ENCODE assay signal across 9 mouse cellular contexts in the genomic region with DNA sequence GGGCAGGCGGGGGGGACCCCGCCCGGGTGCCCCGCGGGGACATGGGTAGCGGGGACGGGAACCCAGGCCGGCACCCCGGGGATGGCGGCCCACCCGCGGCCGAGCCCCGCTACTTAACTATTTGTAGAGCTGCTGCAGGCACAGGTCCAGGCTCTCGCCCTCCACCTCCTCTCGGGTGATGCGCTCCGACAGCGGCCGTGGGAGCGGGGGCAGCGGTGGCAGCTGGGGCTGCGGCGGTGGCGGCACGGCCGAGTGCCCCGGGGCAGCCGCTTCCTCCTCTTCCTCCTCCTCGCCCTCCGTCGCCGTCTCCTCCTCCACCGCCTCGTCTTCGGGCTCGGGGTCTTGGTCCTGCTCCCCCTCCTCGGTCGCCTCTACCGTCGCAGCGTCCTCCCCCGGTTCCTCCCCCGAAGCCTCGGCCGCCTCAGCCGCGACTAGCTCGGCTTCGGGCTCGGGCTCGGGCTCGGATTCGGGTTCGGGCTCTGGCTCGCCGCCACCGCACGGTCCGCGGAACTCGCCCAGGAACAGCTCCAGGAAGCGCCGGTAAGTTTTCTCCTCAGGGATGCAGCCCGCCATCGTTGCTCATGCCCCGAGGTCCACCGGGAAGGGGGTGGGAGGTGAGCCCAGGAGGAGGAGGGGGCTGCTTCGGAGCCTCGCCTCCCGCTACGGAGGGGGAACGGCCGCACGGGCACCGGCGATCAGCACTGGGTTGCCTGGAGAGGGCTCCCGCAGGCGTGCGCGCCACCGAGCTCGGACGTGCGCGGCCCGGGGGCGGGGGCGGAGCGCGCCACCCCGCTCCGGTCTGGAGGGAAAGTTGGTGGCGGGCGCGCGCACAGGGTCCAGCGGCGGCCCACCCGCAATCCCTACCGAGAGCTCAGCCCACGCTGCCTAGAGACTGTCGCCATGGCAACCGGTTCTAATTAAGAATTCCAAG. TPM values are rescaled to one million over a fixed set of nuclear protein-coding genes. Genes with fewer than 3 reads are reported as not detected.
DNase-seq lines count a peak whose midpoint lies in the region; ATAC-seq and TF ChIP-seq lines count a peak whose summit lies in the region.
"Had no signal": no experiment of that assay in that cellular context is flagged by ENCODE, and none has a peak within 500 bp of the region (broad histone marks: within the 10 kb centered on the region; RNA-seq: fewer than 3 reads in every experiment).

A gene (minus strand): TSS at position 693 of the 931 bp plus-strand sequence.

- peak; percentile 81 for ATAC-seq in erythroid progenitor cell, adult 5-6 weeks (replicated peaks; ENCODE audit: low FRiP score, poor library complexity, severe bottlenecking)
- ATAC-seq in heart, embryonic 13.5 days (ENCODE audit: extremely low read depth, insufficient number of reproducible peaks, low FRiP score, low TSS enrichment): peak; percentile 85
- peak; percentile 89 for ATAC-seq in kidney, postnatal 0 days (replicated peaks; ENCODE audit: low FRiP score, low read depth)
- ATAC-seq in liver, embryonic 11.5 days (replicated peaks; ENCODE audit: low FRiP score): peak; percentile 91
- ATAC-seq in stomach, embryonic 14.5 days (ENCODE audit: insufficient number of reproducible peaks, insufficient read depth, low FRiP score, low read depth): peak; percentile 83

- WGBS in heart, embryonic 13.5 days: under 1% methylated on average over 100 of the region's 104 CpGs
- WGBS in kidney, postnatal 0 days: under 1% methylated on average over 94 of the region's 104 CpGs
- under 1% methylated on average over 95 of the region's 104 CpGs for WGBS in liver, embryonic 11.5 days
- WGBS in stomach, embryonic 14.5 days: under 1% methylated on average over 102 of the region's 104 CpGs

- H3K4me2 ChIP-seq in heart, embryonic 13.5 days: peak within 1 kb of the TSS; percentile 89
- peak within 1 kb of the TSS; percentile 90 for H3K4me2 ChIP-seq in kidney, postnatal 0 days (ENCODE audit: low read length)
- H3K4me2 ChIP-seq in liver, embryonic 11.5 days: peak within 1 kb of the TSS; percentile 100
- peak within 1 kb of the TSS; percentile 95 for H3K4me2 ChIP-seq in stomach, embryonic 14.5 days (replicated peaks; ENCODE audit: low read depth, low read length)

- peak within 1 kb of the TSS; percentile 81 for H3K4me3 ChIP-seq in heart, embryonic 13.5 days
- H3K4me3 ChIP-seq in kidney, postnatal 0 days (replicated peaks; ENCODE audit: low read depth, low read length): peak within 1 kb of the TSS; percentile 70
- H3K4me3 ChIP-seq in liver, embryonic 11.5 days (ENCODE audit: low read depth, low read length): peak within 1 kb of the TSS; percentile 75
- H3K4me3 ChIP-seq in stomach, embryonic 14.5 days (ENCODE audit: low read depth, low read length): peak within 1 kb of the TSS; percentile 70

- TF ChIP-seq CTCF in kidney, postnatal 0 days (IDR thresholded peaks at IDR 0.05; ENCODE audit: low read depth): no peak

- H3K27me3 ChIP-seq in heart, embryonic 13.5 days (replicated peaks): peaks cover 26% of the 10 kb centered on the region
- H3K27me3 ChIP-seq in kidney, postnatal 0 days (ENCODE audit: insufficient read depth, low read length): 0 out of 2 replicates have a peak, but pooled peaks cover 6% of the 10 kb centered on the region
- peaks cover 27% of the 10 kb centered on the region for H3K27me3 ChIP-seq in liver, embryonic 11.5 days (replicated peaks; ENCODE audit: control insufficient read depth, insufficient read depth, low read length)
- H3K27me3 ChIP-seq in stomach, embryonic 14.5 days (ENCODE audit: control insufficient read depth, insufficient read depth, low read length): peaks cover 10% of the 10 kb centered on the region; the same call in 1 of the 2 replicates

- peak within 1 kb of the TSS; percentile 39; the same call in 1 of the 2 replicates for H3K27ac ChIP-seq in heart, embryonic 13.5 days (replicated peaks)
- H3K27ac ChIP-seq in kidney, postnatal 0 days: no peak within 1 kb of the TSS
- H3K27ac ChIP-seq in liver, embryonic 11.5 days (ENCODE audit: low read depth, low read length): no peak within 1 kb of the TSS
- H3K27ac ChIP-seq in stomach, embryonic 14.5 days (ENCODE audit: low read length): no peak within 1 kb of the TSS

- H3K36me3 ChIP-seq in heart, embryonic 13.5 days: no peaks in the 10 kb centered on the region
- H3K36me3 ChIP-seq in kidney, postnatal 0 days (ENCODE audit: insufficient read depth, low read length): no peaks in the 10 kb centered on the region
- H3K36me3 ChIP-seq in liver, embryonic 11.5 days (ENCODE audit: control insufficient read depth, insufficient read depth, low read length): no peaks in the 10 kb centered on the region
- no peaks in the 10 kb centered on the region for H3K36me3 ChIP-seq in stomach, embryonic 14.5 days (ENCODE audit: control insufficient read depth, insufficient read depth, low read length)
- H3K36me3 ChIP-seq: G1E had no signal

- DNase-seq in A20 (ENCODE audit: low read depth, low spot score): peak; percentile 84
- DNase-seq in brain, embryonic 18.5 days (ENCODE audit: low read depth, low spot score): peak; percentile 76
- DNase-seq in kidney, postnatal 0 days (ENCODE audit: low spot score): peak; percentile 84
- peak; percentile 83 for DNase-seq in liver, embryonic 11.5 days (ENCODE audit: low spot score)
- DNase-seq in naive thymus-derived CD4-positive, alpha-beta T cell, adult 2 months (ENCODE audit: low read depth): peak; percentile 52

- H3K9me3 ChIP-seq in heart, embryonic 13.5 days: no peaks in the 10 kb centered on the region
- H3K9me3 ChIP-seq in kidney, postnatal 0 days (replicated peaks; ENCODE audit: low read length): no peaks in the 10 kb centered on the region
- H3K9me3 ChIP-seq in liver, embryonic 11.5 days (ENCODE audit: control insufficient read depth, low read length): no peaks in the 10 kb centered on the region
- H3K9me3 ChIP-seq in stomach, embryonic 14.5 days (ENCODE audit: control insufficient read depth, low read depth, low read length): no peaks in the 10 kb centered on the region

- peak within 1 kb of the TSS; percentile 84 for H3K9ac ChIP-seq in heart, embryonic 13.5 days
- H3K9ac ChIP-seq in kidney, postnatal 0 days (ENCODE audit: low read depth, low read length): peak within 1 kb of the TSS; percentile 51
- peak within 1 kb of the TSS; percentile 62 for H3K9ac ChIP-seq in liver, embryonic 11.5 days (ENCODE audit: low read depth, low read length)
- H3K9ac ChIP-seq in stomach, embryonic 14.5 days (replicated peaks; ENCODE audit: low read depth, low read length): peak within 1 kb of the TSS; percentile 38

- H3K4me1 ChIP-seq in heart, embryonic 13.5 days: peaks cover 8% of the 10 kb centered on the region; the same call in 1 of the 2 replicates
- peaks cover 4% of the 10 kb centered on the region; the same call in 1 of the 2 replicates for H3K4me1 ChIP-seq in kidney, postnatal 0 days (replicated peaks; ENCODE audit: insufficient read depth, low read length)
- peaks cover 8% of the 10 kb centered on the region; the same call in 1 of the 2 replicates for H3K4me1 ChIP-seq in liver, embryonic 11.5 days (replicated peaks; ENCODE audit: control insufficient read depth, insufficient read depth, low read length)
- 0 out of 2 replicates have a peak, but pooled peaks cover 5% of the 10 kb centered on the region for H3K4me1 ChIP-seq in stomach, embryonic 14.5 days (ENCODE audit: control insufficient read depth, insufficient read depth, low read length)

RNA-seq across cellular contexts. Expression of the gene that starts here (rescaled TPM):
- total RNA-seq in erythroid progenitor cell, adult 5-6 weeks (2015; ENCODE audit: low replicate concordance): 2.5 and 3.4 TPM in 2 replicates
- total RNA-seq in erythroid progenitor cell, adult 5-6 weeks (2017; ENCODE audit: low replicate concordance): 1.4 and 2.8 TPM in 2 replicates
- 3.4 TPM in 2 replicates for polyA plus RNA-seq in heart, embryonic 13.5 days (2015; fragmentation: Nextera tagmentation; extraction: Ambion mirVana)
- polyA plus RNA-seq in kidney, postnatal 0 days (2015; fragmentation: Nextera tagmentation; extraction: Ambion mirVana): 2.1 and 2.3 TPM in 2 replicates
- polyA plus RNA-seq in liver, embryonic 11.5 days (2014; fragmentation: Nextera tagmentation; extraction: Ambion mirVana): 1.9 and 2.6 TPM in 2 replicates
- polyA plus RNA-seq in stomach, embryonic 14.5 days (2014; fragmentation: Nextera tagmentation; extraction: Ambion mirVana): 2.7 and 3.1 TPM in 2 replicates
- polyA plus RNA-seq: G1E had no signal
